Mouse (Mus musculus): ENCODE results near the gene Sipa1l1. TPM values are rescaled to one million over a fixed set of nuclear protein-coding genes. Genes with fewer than 3 reads are reported as not detected.

Sipa1l1 gene
- polyA plus RNA-seq, 1 experiment: 50.5 TPM

DNA sequence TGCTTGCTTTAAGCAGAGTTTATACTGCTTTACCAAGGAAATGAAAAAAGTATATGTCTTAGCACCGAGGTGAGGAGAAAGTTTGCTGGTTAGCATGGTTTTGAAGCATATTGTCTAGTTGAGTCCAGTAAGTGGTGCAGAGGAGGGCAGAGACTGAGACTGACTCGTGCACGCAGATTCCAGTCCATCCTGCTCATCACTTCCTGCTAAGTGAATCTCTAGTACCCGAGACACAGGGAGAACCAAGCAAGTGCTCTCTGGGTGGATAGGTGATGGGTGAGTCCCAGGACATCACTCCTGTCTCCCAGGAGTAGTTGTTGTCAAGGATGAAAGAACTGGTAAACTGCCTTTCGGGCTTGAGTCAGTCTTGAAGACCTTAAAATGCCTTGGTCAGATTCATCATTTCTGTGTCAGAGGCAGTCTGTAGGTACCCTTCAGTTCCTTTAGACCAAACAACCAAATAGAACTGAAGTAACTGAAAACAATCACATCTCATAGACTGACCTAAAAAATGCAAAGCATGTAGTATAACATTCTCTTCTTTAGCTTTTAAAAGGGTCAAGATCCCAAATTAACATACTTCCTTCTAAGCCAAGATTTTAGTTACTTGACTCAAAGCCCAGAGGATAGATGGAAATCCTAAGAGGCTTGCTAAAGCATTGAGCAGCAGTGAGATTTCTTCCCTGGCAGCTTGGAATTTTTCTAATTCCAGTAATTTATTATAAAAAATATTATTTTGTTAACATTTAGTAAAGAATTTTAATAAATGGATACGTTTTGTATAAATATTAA is 89.1 kb downstream of the Sipa1l1 start:
- peaks cover 19% of the 10 kb centered on the region for H3K4me1 ChIP-seq (ENCODE audit: control insufficient read depth, insufficient read depth, low read length)
- WGBS: 88% methylated on average over 6 of the region's 6 CpGs
- H3K27ac ChIP-seq (ENCODE audit: insufficient read depth, low read depth, low read length): no peak overlapping the region
- TF ChIP-seq POLR2A (IDR thresholded peaks at IDR 0.05; ENCODE audit: insufficient read depth, low read depth, low read length) (no peak), CTCF (IDR thresholded peaks at IDR 0.05; ENCODE audit: insufficient read depth, low read depth, low read length) (no peak)
- no peak overlapping the region for H3K4me3 ChIP-seq (ENCODE audit: insufficient read depth, low read depth, low read length)

- Histone ChIP-seq H3K4me3 (ENCODE audit: insufficient read depth, low read depth, low read length) (no peak overlapping the region), H3K27ac (ENCODE audit: insufficient read depth, low read depth, low read length) (no peak overlapping the region), H3K4me1 (ENCODE audit: control insufficient read depth, insufficient read depth, low read length) (peaks cover 10% of the 10 kb centered on the region)
- WGBS: 94% methylated on average over 7 of the region's 7 CpGs
- TF ChIP-seq POLR2A (IDR thresholded peaks at IDR 0.05; ENCODE audit: insufficient read depth, low read depth, low read length): no peak
- no peak for TF ChIP-seq CTCF (IDR thresholded peaks at IDR 0.05; ENCODE audit: insufficient read depth, low read depth, low read length)
Observed at GRCm38 (mm10) chr12:82263443-82263842, 94.3 kb downstream of the Sipa1l1 start.

- TF ChIP-seq POLR2A (IDR thresholded peaks at IDR 0.05; ENCODE audit: insufficient read depth, low read depth, low read length) (no peak), CTCF (IDR thresholded peaks at IDR 0.05; ENCODE audit: insufficient read depth, low read depth, low read length) (no peak)
- H3K4me1 ChIP-seq (ENCODE audit: control insufficient read depth, insufficient read depth, low read length): peaks cover 12% of the 10 kb centered on the region
- H3K27ac ChIP-seq (ENCODE audit: insufficient read depth, low read depth, low read length): no peak overlapping the region
- 94% methylated on average over 5 of the region's 5 CpGs for WGBS
- no peak overlapping the region for H3K4me3 ChIP-seq (ENCODE audit: insufficient read depth, low read depth, low read length)
Observed at GRCm38 (mm10) chr12:82264083-82264851, 95.1 kb downstream of the Sipa1l1 start.

GRCm38 (mm10) chr12:82265335-82266274 is 96.5 kb downstream of the Sipa1l1 start:
- Histone ChIP-seq H3K4me3 (ENCODE audit: insufficient read depth, low read depth, low read length) (no peak overlapping the region), H3K4me1 (ENCODE audit: control insufficient read depth, insufficient read depth, low read length) (peaks cover 12% of the 10 kb centered on the region), H3K27ac (ENCODE audit: insufficient read depth, low read depth, low read length) (no peak overlapping the region)
- WGBS: 85% methylated on average over 9 of the region's 9 CpGs
- no peak for TF ChIP-seq CTCF (IDR thresholded peaks at IDR 0.05; ENCODE audit: insufficient read depth, low read depth, low read length)

GRCm38 (mm10) chr12:82271447-82271846 is 102.3 kb downstream of the Sipa1l1 start:
- WGBS: 81% methylated on average over 3 of the region's 3 CpGs
- TF ChIP-seq POLR2A (IDR thresholded peaks at IDR 0.05; ENCODE audit: insufficient read depth, low read depth, low read length) (no peak), CTCF (IDR thresholded peaks at IDR 0.05; ENCODE audit: insufficient read depth, low read depth, low read length) (no peak)

DNA sequence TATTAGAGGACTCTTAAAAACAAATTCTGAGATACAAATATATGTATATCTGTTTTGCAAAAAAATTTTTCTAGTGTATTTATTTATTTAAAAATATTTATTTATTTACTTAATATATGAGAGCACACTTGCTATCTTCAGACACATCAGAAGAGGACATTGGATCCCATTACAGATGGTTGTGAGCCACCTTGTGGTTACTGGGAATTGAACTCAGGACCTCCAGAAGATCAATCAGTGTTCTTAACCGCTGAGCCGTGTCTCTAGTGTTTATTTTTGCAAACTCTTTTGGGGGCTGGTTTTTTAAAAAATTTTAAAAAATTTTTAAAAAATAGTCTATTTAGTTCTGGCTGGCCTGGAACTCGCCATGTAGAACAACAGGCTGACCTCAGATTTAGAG is 104.4 kb downstream of the Sipa1l1 start:
- peaks cover 4% of the 10 kb centered on the region for H3K4me1 ChIP-seq (ENCODE audit: control insufficient read depth, insufficient read depth, low read length)
- no peak overlapping the region for H3K27ac ChIP-seq (ENCODE audit: insufficient read depth, low read depth, low read length)
- WGBS: 88% methylated on average over 3 of the region's 3 CpGs
- no peak overlapping the region for H3K4me3 ChIP-seq (ENCODE audit: insufficient read depth, low read depth, low read length)
- TF ChIP-seq CTCF (IDR thresholded peaks at IDR 0.05; ENCODE audit: insufficient read depth, low read depth, low read length): no peak
- no peak for TF ChIP-seq POLR2A (IDR thresholded peaks at IDR 0.05; ENCODE audit: insufficient read depth, low read depth, low read length)

More at GRCm38 (mm10) chr12:82271447-82271846, 102.3 kb downstream of the Sipa1l1 start:
- Histone ChIP-seq H3K4me3 (ENCODE audit: insufficient read depth, low read depth, low read length) (no peak overlapping the region), H3K4me1 (ENCODE audit: control insufficient read depth, insufficient read depth, low read length) (peaks cover 4% of the 10 kb centered on the region), H3K27ac (ENCODE audit: insufficient read depth, low read depth, low read length) (no peak overlapping the region)

GRCm38 (mm10) chr12:82274576-82274975 is 105.5 kb downstream of the Sipa1l1 start:
- TF ChIP-seq CTCF (IDR thresholded peaks at IDR 0.05; ENCODE audit: insufficient read depth, low read depth, low read length): no peak
- H3K27ac ChIP-seq (ENCODE audit: insufficient read depth, low read depth, low read length): no peak overlapping the region
- no peak overlapping the region for H3K4me3 ChIP-seq (ENCODE audit: insufficient read depth, low read depth, low read length)
- H3K4me1 ChIP-seq (ENCODE audit: control insufficient read depth, insufficient read depth, low read length): peaks cover 7% of the 10 kb centered on the region
- 64% methylated on average over 5 of the region's 5 CpGs for WGBS

GRCm38 (mm10) chr12:82275767-82276166 is 106.6 kb downstream of the Sipa1l1 start:
- peaks cover 8% of the 10 kb centered on the region for H3K4me1 ChIP-seq (ENCODE audit: control insufficient read depth, insufficient read depth, low read length)
- H3K4me3 ChIP-seq (ENCODE audit: insufficient read depth, low read depth, low read length): no peak overlapping the region
- TF ChIP-seq POLR2A (IDR thresholded peaks at IDR 0.05; ENCODE audit: insufficient read depth, low read depth, low read length) (no peak), CTCF (IDR thresholded peaks at IDR 0.05; ENCODE audit: insufficient read depth, low read depth, low read length) (no peak)
- 66% methylated on average over 5 of the region's 5 CpGs for WGBS
- H3K27ac ChIP-seq (ENCODE audit: insufficient read depth, low read depth, low read length): no peak overlapping the region
